Mouse (Mus musculus) heart, postnatal 4 days (tissue): Measurements from ENCODE around the gene Mms22l. TPM values are rescaled to one million over a fixed set of nuclear protein-coding genes. Genes with fewer than 3 reads are reported as not detected.
"Not testable (repeated sequence)": the region's sequence is repeated elsewhere in the genome, so short reads cannot be mapped to it uniquely, and the experiment has no call there.

Experiments used
- DNase-seq: peaks from one replicate; pipeline ENCODE4 v3.0.0; 2021
- total RNA-seq, 2 experiments: library from RNA; stranded (reverse); gene quantifications; 2 replicates each; pipeline ENCODE4 v1.2.3; 2021

Mms22l gene
- total RNA-seq, result 10 to 100 TPM; 14.8 to 15.3 TPM

DNA sequence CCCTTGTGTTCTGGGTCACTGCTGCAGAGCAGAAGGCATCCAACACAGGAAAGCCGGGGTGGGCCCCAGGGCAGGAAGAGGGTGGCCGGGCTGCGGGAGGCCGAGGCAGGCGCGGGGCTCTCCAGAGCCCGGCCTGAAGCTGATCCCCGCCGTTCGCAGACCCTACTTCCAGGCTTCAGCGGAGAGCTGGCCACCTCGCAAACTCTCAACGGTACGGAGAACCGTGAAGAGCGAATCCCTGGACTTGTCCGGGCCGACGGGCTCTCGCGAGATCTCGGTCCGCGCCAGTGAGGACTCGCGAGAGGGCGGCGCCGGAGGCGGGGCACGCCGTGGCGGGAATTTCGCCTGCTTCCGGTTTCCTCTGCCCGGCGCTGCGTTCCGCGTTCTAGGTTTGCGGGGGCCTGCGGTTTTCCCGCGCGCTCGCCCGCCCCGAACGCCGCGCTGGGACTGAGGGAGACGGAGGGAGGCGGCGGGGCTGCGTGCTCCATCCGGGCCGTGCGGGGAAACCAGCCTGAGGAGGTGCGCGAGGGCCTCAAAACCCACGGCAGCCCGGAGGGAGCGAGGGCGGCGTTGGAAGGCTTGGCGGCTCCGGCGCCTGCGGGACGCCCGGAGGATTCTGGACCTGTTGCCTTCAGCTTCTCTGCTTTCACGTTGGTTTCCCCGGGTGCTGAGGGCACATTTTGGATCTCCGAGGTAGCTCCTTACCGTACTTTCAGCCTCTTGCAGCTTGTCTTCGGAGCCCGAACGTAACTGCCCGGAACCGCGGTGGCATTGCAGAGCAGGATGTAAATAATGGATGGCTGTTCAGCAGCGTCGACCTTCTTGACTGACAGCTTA is at the start of gene Mms22l:
Gene Mms22l (plus strand): TSS at position 336 of the 837 bp plus-strand sequence.
- peak; percentile 97 for DNase-seq

DNA sequence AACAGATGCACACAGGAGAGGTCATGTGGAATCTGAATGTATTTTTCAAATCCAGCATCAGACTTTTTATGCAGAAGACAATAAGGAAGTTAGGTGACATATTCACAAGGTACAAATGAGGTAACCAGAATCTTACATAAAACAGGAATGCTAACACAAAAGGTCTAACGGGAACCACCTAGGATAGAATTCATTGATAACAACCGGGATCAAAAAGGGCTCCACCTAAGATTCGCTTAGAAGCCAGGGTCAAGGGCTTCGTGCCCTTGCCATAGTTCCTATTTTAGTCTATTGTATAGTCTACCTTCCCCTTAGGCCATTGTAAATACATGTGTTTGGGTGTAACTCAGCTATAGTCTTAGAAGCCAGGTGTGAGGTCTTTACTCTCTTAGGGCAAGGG is 12.2 kb upstream of the Mms22l start:
- not testable (repeated sequence) for DNase-seq

DNA sequence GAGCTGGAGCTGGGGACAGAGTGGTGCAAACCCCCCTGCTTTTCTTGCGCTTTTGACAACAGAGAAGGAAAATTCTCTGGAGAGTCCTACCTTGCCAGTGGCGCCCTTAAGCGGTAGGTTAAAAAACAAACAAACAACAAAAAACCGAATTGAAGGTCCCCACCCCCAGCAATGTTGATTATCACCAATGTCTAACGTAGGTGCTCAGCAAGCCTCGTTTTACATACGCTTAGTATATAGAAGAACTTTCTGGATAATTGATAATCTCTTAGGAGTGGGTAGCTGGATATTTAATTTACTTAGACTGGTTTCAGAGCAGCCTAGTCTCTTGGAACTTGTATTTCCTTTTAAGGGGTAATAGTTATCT is 685 bp downstream of the Mms22l start:
- DNase-seq, result no peak

DNA sequence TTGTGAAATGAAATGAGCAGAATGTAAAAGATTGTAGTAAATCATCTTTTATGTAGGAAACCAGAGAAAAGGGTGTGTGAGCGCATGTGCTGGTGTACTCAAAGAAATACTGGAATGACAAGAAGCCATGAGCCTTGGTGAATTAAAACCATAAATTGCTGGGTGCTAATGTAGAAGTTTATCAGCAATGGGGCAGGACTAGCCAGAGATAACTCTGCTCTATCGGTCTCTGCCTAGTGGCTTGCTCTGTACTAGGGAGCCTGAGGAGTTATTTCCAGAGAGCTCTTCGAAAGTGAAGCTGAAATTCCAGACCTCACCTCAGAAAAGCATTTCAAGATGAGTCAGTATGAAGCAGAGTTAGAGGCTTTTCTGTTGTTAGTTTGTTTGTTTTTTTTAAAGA is 12.9 kb downstream of the Mms22l start:
- DNase-seq, result no peak

DNA sequence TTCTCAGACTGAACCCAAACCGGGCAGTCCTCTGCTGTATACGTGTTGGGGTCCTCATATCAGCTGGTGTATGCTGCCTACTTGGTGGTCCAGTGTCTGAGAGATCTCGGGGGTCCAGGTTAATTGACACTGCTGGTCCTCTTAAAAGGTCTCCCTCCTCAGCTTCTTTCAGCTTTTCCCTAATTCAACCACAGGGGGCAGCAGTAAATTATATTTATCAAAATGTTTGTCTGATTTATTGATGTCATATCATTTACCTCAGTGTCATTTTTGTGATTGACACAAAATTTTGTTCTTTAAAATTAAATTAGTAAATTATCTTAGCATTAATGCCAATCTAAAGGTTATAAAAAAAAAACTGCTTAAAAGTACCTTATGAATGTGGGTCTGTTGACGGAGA is 40.7 kb downstream of the Mms22l start:
- no peak for DNase-seq

DNA sequence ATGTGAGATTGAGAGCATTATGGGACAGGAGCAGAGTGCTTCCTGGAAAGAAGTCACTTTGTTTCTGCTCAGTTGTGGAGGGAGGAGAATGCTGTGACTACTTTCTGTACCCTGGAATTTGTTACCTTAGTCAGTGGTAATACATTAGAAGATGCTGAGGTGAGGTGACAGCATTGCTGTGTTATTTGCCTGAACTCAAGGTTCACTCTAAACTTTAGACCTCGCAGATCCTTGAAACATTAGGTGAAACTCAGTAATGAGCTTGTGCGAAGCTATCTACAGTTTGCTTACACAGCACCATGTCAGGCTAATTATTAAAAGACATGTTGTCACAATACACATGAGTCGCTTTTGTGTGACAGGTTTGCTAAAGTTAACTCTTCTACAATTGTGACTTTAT is 47.2 kb downstream of the Mms22l start:
- no peak for DNase-seq

DNA sequence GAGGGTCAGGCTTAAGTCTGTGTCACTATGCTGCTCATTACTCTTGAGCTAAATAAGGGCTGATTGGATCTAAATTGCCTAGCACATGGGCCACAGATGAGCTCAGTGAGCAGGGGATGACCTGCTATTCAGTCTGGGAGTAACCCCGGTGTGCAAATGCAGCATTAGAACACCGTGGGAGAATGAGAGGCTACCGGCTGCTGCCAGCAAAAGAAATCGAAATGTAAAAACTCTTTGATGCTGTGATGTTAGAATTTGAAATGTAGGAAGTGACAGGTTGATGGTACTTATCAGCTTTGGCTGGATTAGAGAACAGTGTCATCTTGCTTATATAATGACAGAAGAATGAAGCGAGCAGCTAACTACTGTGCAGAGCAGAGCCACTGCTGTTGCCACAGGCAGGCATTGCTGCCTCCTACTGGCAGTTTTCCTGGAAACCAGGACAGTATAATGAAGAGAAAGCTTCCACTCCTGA is 48.5 kb downstream of the Mms22l start:
- DNase-seq, result peak; percentile 17

DNA sequence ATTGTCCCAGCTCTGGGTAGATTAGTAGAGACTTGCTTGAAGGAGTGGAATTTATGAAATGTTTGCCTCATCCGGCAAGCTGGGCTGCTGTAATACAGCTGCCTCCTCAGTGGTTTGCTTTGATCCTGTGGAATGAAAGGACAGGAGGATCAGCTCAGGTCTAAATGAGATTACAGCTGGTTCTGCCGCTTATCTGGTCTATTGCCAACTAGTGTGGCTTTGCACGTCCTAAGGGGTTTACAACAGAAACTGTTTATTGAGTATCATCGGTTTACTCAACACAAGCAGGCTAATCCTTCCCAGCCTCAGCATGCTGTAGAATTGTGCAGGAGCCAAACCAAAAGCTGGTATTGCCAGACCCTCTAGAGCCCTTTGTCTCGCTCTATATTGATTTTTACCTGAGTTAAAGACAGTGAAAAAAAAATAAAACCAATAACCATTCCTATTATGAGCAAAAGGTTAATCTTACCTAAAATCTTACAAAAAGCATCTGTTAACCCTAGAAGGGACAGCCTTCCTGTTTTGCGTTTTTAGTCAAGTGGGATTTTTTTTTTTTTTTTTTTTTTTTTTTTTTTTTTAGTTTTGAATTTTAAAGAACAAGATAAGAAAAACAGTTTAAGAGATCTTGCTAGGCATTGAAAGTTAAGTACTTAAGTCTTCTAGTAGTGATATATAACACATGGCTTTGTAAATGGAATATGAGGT is 60.0 kb downstream of the Mms22l start:
- no peak for DNase-seq

DNA sequence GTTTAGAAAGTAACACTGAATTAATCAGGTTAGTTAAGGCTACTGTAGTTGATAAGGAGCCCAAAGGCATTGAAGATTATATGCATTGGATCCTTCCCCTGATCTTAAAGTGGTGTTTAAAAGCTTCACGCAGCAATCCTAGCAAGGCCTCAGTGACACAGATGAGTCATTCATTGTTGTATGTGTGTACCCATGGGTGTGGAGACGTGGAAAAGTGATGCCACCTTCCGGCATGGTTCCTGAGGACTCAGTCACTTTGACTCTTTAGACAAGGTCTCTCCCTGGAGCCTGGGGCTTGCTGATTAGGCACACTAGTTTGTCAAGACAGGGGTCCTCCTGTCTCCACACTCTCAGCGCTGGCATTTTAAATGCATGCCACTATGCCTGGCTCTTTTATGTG is 60.9 kb downstream of the Mms22l start:
- DNase-seq, result no peak

DNA sequence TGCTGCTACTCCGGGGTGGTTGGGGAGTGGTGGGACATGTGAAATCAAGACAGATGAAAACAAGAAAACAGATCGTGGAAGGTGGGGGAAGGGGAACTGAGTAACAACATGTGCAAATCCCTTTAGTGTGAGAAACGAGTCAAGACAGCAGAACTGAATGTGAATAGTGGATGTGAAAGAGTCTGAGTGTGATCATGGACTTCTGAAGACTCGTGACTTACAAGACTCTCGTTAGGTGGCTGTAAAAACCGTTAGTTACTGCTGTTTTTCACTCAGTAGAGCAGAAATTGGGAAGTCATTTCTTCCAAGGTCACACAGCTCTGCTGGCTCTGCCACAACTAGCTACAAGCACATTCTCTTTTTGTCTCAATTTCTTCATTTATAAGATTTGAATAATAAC is 71.8 kb downstream of the Mms22l start:
- DNase-seq, result no peak

DNA sequence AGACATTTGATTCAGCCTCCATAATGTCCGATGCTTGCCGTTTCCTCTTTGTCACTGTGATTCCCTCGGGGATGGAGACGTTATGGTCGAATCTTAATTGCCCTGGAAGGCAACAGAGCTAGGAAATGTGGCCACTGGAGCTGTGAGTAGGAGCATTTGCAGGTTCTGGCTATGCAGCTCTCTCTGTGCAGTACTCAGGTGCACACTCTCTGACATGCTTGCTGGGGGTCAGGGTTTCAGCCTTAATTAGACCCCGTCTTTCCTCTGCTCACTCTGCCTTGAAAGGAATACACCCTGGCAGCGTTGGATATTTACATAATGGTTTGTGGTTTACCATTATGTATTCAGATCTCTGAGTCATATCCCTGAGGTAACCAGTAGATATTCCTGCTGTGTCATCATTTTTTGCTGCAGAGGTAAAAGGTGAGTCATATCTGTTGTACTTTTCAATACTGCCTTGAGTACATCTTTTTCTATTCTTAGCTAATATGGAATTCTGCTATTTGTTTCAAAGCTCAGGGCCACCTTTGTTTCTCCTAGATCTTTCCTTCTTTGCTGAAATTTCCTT is 72.8 kb downstream of the Mms22l start:
- DNase-seq, result no peak

DNA sequence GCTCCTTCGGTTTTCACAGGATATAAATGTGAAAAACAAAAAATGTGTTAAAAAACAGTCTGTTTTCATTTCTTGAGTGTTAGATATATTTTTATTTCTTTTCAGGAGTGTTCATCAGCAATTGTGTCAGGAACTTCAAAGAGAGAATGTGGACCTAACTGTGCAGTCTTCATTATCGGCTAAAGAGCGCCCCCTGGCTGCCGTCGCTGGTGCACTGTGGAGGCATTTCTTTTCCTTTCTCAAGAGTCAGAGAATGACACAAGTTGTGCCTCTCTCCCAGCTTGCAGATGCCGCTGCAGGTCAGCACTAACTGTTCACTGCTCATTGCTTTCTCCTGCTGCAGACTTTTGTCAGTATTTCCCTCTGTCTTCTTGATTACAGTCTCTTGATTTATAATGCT is 78.0 kb downstream of the Mms22l start:
- peak; percentile 82 for DNase-seq

DNA sequence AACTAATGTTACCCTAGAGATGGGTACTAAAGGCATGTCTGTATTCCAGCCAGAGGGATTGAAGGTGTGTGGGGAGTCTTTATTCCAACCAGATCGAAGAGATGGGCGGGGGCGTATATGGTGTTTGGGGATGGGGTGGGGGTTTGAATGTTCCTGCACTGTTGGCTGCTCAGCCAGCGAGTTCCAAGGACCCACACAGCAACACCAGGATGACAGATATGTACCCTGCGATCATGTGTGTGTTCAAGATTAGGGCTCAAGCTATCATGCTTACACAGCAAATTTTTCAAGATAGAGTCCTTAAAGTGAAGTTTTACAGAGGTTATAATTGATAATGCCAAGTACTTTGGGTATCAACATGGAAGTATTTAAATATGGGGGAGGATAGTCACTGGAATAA is 81.3 kb downstream of the Mms22l start:
- DNase-seq, result no peak

DNA sequence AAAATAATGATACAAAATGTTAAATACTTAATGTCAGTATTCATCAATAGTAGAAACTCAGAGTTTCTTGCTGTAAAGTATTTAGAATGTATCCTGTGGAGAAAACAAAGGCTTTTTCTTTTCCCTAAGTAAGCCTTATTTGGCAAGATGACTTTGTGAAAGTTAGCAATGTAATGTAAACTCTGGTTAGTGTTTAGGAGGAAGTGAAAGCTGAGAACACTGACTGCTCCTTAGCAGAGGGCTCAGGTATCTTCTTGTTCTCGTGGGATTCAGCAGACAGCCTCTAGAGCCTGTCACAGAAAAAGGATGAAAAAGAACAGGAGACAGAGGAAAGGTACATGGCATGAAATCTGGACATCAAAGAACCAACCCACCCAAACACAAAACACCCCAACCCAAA is 86.0 kb downstream of the Mms22l start:
- DNase-seq, result no peak

DNA sequence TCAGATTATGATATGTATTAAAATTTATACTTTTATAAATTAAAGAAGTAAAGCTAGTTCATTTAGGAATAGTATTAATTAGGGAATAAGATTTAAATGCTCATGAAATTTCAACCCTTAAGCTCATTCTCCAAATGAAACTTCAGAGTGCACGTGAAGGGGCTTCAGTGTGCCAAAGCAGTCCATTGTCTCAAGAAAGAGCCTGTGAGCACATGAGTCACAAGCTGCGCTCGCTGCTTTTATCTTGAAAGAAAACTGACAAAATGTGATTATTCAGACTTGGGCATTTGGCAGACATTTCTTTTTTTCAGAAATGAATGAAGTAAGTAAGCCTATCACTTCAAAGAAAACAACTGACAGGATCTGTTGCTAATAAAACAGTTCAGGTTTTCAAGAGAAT is 87.7 kb downstream of the Mms22l start:
- DNase-seq, result no peak

DNA sequence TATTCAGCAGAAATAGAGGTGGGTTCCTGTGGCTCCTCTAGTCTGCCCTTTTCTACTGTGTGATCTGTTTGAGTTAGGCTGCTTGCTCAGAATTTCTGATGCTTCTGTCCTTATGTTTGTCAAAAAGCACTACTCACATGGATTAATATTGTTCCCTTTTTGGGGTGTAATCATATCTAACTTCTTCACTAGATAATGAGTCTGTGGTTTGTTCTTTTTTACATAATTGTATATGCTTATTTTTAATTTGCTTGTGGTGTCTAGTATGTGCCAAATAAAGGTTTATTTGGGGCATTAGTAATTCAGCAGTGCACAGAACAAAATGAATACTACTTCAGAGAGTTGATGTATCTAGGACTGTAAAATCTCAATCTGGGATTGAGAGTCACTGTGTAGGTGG is 98.6 kb downstream of the Mms22l start:
- no peak for DNase-seq

DNA sequence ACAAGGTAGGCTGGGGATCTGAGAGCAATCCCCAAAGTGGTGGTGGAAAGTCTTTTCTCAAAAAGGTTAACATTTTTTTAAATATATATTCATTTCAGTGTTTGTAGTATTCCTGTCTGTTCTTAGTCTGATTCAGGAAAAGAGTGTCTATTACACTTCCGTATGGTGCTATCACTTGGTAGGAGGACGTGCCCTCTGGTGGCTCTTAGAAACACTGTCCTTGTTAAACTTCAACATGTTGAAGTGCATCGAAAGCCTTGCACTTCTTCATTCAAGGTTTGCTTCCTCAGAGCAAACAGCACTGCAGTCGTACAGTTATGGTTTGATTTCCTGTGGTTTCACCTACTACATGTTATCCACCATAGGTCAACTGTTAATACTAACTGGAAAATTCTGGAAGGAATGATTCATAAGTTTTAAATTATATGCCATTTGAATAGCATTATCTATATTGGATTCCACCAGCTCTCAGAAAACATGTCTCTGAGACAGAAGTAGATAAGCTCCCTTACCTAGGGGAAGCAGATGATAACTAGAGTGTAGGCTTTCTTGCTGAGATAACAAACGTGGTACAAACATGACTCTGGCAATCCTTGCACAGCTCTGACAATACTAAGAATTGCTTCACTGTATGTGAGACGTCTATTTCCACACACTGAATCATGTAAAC is 100.8 kb downstream of the Mms22l start:
- no peak for DNase-seq

DNA sequence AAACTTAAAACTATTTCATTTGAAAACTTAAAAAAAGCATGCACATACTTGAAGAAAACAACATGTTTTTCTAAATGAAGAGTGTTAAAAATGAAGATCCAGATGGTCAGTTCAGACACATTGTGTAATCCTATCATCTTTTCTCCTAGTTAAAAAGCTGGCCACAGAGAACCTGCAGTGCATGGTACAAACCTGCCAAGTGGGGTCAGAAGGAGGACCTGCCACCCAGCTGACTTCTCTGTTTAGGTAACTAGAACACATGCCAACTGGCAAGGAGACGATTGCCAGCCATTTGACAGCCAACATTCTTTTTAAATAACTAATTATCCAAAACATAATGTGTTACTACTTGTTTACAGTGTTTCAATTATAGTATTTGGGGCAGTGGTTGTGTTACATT is 102.4 kb downstream of the Mms22l start:
- DNase-seq, result no peak

DNA sequence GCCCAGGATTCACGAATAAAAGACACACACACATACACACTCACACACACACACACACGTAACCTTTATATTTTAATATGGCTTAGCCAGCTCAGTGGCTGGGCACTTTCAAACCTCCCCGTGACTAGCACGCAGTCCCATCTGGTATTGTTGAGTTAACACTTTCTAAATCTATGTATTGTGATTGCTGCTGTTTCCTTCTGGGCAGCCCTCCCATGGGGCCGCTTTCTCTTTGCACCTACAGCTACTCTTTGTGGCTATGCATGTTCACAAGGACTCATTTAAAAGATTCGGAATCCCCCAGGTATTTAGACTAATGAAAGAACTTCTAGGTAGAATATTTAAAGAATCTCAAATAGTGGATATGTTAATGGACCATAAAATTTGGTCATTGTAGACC is 105.5 kb downstream of the Mms22l start:
- no peak for DNase-seq

DNA sequence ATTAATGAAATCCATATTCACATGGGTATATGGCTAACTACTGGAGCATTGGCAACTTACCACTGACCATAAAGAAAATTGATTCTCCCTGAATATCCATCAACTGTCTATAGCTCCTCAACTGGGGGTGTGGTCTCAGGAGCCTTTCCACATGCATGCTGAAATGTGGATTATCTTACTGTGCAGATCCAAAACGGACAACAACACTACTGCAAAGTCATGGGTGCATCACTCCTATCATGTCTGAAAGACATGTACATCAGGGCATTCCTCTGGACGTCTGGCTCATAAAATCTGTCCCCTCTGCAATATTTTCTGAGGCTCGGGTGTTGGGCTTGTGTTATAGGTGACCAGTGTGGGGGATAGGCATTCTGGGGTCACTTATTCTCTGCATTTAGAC is 112.8 kb downstream of the Mms22l start:
- DNase-seq, result no peak

DNA sequence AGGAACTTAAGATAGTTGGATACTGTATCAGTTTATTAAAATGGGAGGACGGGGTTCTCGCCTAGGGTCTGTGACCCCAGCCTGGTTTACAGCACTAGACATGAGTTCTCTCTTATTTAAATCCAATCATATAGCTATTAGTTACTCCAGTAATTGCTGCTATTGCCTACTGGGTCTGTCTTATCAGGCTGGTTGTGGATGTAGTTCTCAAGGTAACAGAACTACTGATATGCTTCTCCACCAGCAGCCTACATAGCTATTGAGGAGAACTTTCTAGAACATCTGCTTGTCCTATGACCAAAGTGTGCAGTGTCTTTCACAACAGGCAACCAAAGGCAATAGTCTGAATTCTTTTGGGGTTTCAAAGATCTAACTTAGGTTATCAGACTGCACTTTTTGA is 113.3 kb downstream of the Mms22l start:
- DNase-seq, result no peak

DNA sequence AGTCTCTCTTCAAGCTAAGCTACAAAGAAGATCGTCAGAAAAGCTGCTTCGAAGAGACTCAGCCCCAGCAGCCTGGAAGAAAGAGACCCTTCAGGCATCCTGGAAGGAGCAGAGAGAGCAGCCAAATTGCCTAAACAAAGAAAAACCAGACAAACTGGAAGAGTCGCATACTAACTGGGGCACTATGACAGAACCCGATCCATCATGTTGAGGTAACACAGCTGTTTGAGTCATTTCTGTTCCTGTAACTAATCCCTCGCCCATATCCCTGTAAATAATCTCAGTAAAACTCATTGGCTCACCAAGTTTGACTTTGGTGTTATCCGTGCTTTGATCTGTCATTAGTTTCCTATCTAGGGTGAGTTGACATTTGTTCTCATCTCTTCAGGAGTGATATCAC is 123.8 kb downstream of the Mms22l start:
- no peak for DNase-seq

DNA sequence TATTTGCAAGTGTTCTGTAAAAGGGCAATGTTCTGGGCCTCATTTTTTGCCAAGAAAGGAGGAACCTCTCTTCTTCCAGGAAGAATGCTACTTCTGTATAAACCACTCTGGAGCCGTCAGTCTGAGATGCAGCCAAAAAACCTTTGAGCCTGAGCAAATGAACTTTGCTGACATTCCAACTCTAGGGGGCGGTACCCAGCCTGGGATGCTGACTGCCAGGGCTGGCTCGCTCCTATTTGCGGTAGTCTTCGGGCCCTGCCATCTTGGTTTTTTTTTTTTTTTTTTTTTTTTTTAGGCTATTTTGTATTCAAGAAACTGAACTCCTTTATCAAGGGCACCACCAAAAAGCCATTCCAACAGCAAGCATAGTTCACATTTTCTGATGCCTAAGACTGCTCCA is 124.2 kb downstream of the Mms22l start:
- DNase-seq, result no peak
